Mouse (Mus musculus) C3H10T1/2 (cell line): Measurements from ENCODE around the gene Lmf2. TPM values are rescaled to one million over a fixed set of nuclear protein-coding genes. Genes with fewer than 3 reads are reported as not detected.

Experiments
- polyA plus RNA-seq, 2 experiments: library from polyadenylated mRNA; unstranded; fragments of >200 nt; fragmentation: generic; extraction: Trizol; gene quantifications; one replicate each; pipeline ENCODE4 v1.2.1; 2012; ENCODE audit warnings: missing spikeins in 2 of 2

Gene Lmf2
- 100 to 1,000 TPM in 1 of 2 experiments, 10 to 100 TPM in 1; 80.9 to 141 TPM for polyA plus RNA-seq

GRCm38 (mm10) chr15:89355241-89356187, at the start of gene Lmf2, which contains the start of gene Ncaph2:
Gene Lmf2, minus strand, starts transcription at chr15:89355659.
Gene Ncaph2, plus strand, starts transcription at chr15:89355719.

GRCm38 (mm10) chr15:89384617-89385016, 29.2 kb upstream of the Lmf2 start, which contains the start of gene Klhdc7b:
Gene Klhdc7b, plus strand, starts transcription at chr15:89384917.

GRCm38 (mm10) chr15:89378831-89379401, 23.5 kb upstream of the Lmf2 start, which contains the start of gene Odf3b:
Gene Odf3b, minus strand, starts transcription at chr15:89379282.

GRCm38 (mm10) chr15:89376957-89377356, 21.5 kb upstream of the Lmf2 start, which contains the start of gene Tymp:
Gene Tymp, minus strand, starts transcription at chr15:89377039.

GRCm38 (mm10) chr15:89373762-89374248, 18.3 kb upstream of the Lmf2 start, which contains the start of gene Sco2:
Gene Sco2, minus strand, starts transcription at chr15:89373846.

GRCm38 (mm10) chr15:89334271-89334670, 21.2 kb downstream of the Lmf2 start, which contains the start of gene Miox:
Gene Miox, plus strand, starts transcription at chr15:89334398.

GRCm38 (mm10) chr15:89322670-89323522, 32.6 kb downstream of the Lmf2 start, which contains the start of gene Adm2:
Gene Adm2, plus strand, starts transcription at chr15:89322720.

GRCm38 (mm10) chr15:89315190-89315731, 40.2 kb downstream of the Lmf2 start, which contains the start of gene Sbf1:
Gene Sbf1, minus strand, starts transcription at chr15:89315311.

Other genes with a start within 250 kb of the Lmf2 start
- 10 to 100 TPM; 12.0 to 17.7 TPM for gene Tubgcp6, start 232.5 kb downstream of the Lmf2 start, polyA plus RNA-seq
- gene Hdac10, start 227.0 kb downstream of the Lmf2 start, polyA plus RNA-seq = 10 to 100 TPM; 14.5 to 24.3 TPM
- 10 to 100 TPM; 29.5 to 43.6 TPM for gene Mapk12, start 215.0 kb downstream of the Lmf2 start, polyA plus RNA-seq
- gene Mapk11, start 206.0 kb downstream of the Lmf2 start, polyA plus RNA-seq = 10 to 100 TPM; 12.4 to 13.6 TPM
- 100 to 1,000 TPM; 252 to 448 TPM for gene Plxnb2, start 174.9 kb downstream of the Lmf2 start, polyA plus RNA-seq
- 1 to 10 TPM; 1.6 to 6.5 TPM for gene Dennd6b, start 159.2 kb downstream of the Lmf2 start, polyA plus RNA-seq
- gene Ppp6r2, start 144.1 kb downstream of the Lmf2 start, polyA plus RNA-seq = 10 to 100 TPM in 1 of 2 experiments, 1 to 10 TPM in 1; 7.8 to 52.7 TPM
- gene Sbf1, start 40.3 kb downstream of the Lmf2 start, polyA plus RNA-seq = 100 to 1,000 TPM; 132 to 134 TPM
- under 1 TPM; 0.02 to 0.04 TPM for gene Adm2, start 32.9 kb downstream of the Lmf2 start, polyA plus RNA-seq
- gene Miox, start 21.3 kb downstream of the Lmf2 start, polyA plus RNA-seq = not detected
- 100 to 1,000 TPM; 197 to 330 TPM for gene Ncaph2, start 60 bp upstream of the Lmf2 start, polyA plus RNA-seq
- 10 to 100 TPM; 19.3 to 37.8 TPM for gene Sco2, start 18.2 kb upstream of the Lmf2 start, polyA plus RNA-seq
- 1 to 10 TPM; 3.0 to 3.1 TPM for gene Tymp, start 21.4 kb upstream of the Lmf2 start, polyA plus RNA-seq
- under 1 TPM in 1 of 2 experiments, not detected in 1; 0.17 TPM for gene Odf3b, start 23.6 kb upstream of the Lmf2 start, polyA plus RNA-seq
- not detected for gene Klhdc7b, start 29.3 kb upstream of the Lmf2 start, polyA plus RNA-seq
- not detected for gene Syce3, start 54.8 kb upstream of the Lmf2 start, polyA plus RNA-seq
- gene Cpt1b, start 70.2 kb upstream of the Lmf2 start, polyA plus RNA-seq = 1 to 10 TPM in 1 of 2 experiments, under 1 TPM in 1; 0.13 to 1.8 TPM
- 1 to 10 TPM in 1 of 2 experiments, under 1 TPM in 1; 0.19 to 1.8 TPM for gene C730034F03Rik, start 73.9 kb upstream of the Lmf2 start, polyA plus RNA-seq
- under 1 TPM in 1 of 2 experiments, not detected in 1; 0.20 TPM for gene Gm44502, start 74.0 kb upstream of the Lmf2 start, polyA plus RNA-seq
- 10 to 100 TPM; 28.5 to 71.8 TPM for gene Chkb, start 74.2 kb upstream of the Lmf2 start, polyA plus RNA-seq
- gene Mapk8ip2, start 98.3 kb upstream of the Lmf2 start, polyA plus RNA-seq = under 1 TPM in 1 of 2 experiments, not detected in 1; 0.06 TPM
- gene Arsa, start 121.8 kb upstream of the Lmf2 start, polyA plus RNA-seq = 10 to 100 TPM; 15.9 to 95.8 TPM
- gene Shank3, start 144.0 kb upstream of the Lmf2 start, polyA plus RNA-seq = under 1 TPM in 1 of 2 experiments, not detected in 1; 0.07 TPM
- not detected for gene Acr, start 212.7 kb upstream of the Lmf2 start, polyA plus RNA-seq
- 10 to 100 TPM; 10.2 to 34.3 TPM for gene Rabl2, start 236.3 kb upstream of the Lmf2 start, polyA plus RNA-seq